Mouse (Mus musculus) left cerebral cortex, adult 9 months (tissue): ENCODE measurements around the gene Olfr338.
"Not testable (repeated sequence)": the region's sequence is repeated elsewhere in the genome, so short reads cannot be mapped to it uniquely, and the experiment has no call there.

Experiments
- DNase-seq, 2 experiments: peaks; one replicate each; pipeline ENCODE4 v3.0.0; 2022; ENCODE audit warnings: low spot score in 2 of 2

The Olfr338 gene

GRCm38 (mm10) chr2:36373219-36373618 lies at the start of gene Olfr338:
Gene Olfr338 (plus strand): TSS chr2:36373519.
- DNase-seq: no peak

- not testable (repeated sequence) for DNase-seq
Observed at GRCm38 (mm10) chr2:36415174-36415573, 41.9 kb downstream of the Olfr338 start.

DNA sequence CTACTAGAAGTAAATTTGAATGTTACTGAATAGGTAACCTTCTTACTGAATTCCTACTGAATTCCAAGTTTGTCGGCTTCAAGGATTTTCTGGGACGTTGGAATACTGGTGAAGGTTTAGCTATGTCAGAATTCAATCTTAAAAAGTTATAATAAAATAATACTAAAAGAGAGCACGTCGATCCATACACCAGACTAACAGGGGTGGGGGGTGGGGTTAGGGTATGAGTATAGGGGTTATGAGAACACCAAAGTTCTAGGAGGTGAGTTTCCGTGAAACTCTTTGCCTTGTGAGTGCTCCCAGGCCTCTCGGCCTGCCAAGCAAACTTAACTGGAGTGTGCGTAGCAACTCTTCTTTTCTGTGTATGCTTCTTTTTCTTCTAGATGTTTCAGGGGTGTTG lies 42.3 kb downstream of the Olfr338 start:
- not testable (repeated sequence) for DNase-seq

- no peak for DNase-seq
Observed at GRCm38 (mm10) chr2:36418647-36419046, 45.3 kb downstream of the Olfr338 start, which contains the start of gene Olfr339. Gene Olfr339 (plus strand): TSS chr2:36418947.
